Mouse (Mus musculus): ENCODE measurements around the gene Tns4. TPM values are rescaled to one million over a fixed set of nuclear protein-coding genes. Genes with fewer than 3 reads are reported as not detected.

The Tns4 gene
- polyA plus RNA-seq, 1 experiment, result 0.11 TPM

GRCm38 (mm10) chr11:99067591-99067990, 21.5 kb downstream of the Tns4 start:
- Histone ChIP-seq H3K4me2 (ENCODE audit: low read depth) (no peak overlapping the region), H3ac (ENCODE audit: control insufficient read depth, insufficient read length) (no peak overlapping the region), H3K79me2 (ENCODE audit: control insufficient read depth, insufficient read depth) (no peaks in the 10 kb centered on the region), H3K36me3 (ENCODE audit: control insufficient read depth, insufficient read depth) (no peaks in the 10 kb centered on the region), H3K27me3 (ENCODE audit: control insufficient read depth, insufficient read depth, insufficient read length) (no peaks in the 10 kb centered on the region), H3K4me3 (no peak overlapping the region)
- TF ChIP-seq MYOG (IDR thresholded peaks at IDR 0.05; ENCODE audit: control insufficient read depth in 1 of 3, insufficient read depth in 1 of 3, insufficient read length in 2 of 3, low read depth in 2 of 3) (peak in 1 of 3 experiments; percentile 44), MYOD1 (IDR thresholded peaks at IDR 0.05; ENCODE audit: control insufficient read depth in 1 of 3, insufficient read length in 2 of 3, low read depth in 2 of 3) (peak in 1 of 3 experiments; percentile 28), POLR2AphosphoS2 (IDR thresholded peaks at IDR 0.05; ENCODE audit: insufficient read length, low read depth) (no peak), MAX (IDR thresholded peaks at IDR 0.05; ENCODE audit: low read depth) (no peak), USF1 (IDR thresholded peaks at IDR 0.05; ENCODE audit: low read depth) (no peak), TCF3 (IDR thresholded peaks at IDR 0.05; ENCODE audit: insufficient read length, low read depth) (no peak), TCF12 (IDR thresholded peaks at IDR 0.05; ENCODE audit: insufficient read depth, poor library complexity, severe bottlenecking) (no peak)

GRCm38 (mm10) chr11:99065979-99066378, 23.1 kb downstream of the Tns4 start:
- no peak for TF ChIP-seq E2F4 (IDR thresholded peaks at IDR 0.05; ENCODE audit: insufficient read depth)
- TF ChIP-seq POLR2A (IDR thresholded peaks at IDR 0.05; ENCODE audit: insufficient read length, low read depth), result no peak
- TF ChIP-seq TCF3 (IDR thresholded peaks at IDR 0.05; ENCODE audit: insufficient read length, low read depth), result no peak
- peak in 1 of 3 experiments; percentile 65 for TF ChIP-seq MYOG (IDR thresholded peaks at IDR 0.05; ENCODE audit: control insufficient read depth in 1 of 3, insufficient read depth in 1 of 3, insufficient read length in 2 of 3, low read depth in 2 of 3)
- no peak for TF ChIP-seq REST (IDR thresholded peaks at IDR 0.05; ENCODE audit: insufficient read depth, insufficient read length)
- TF ChIP-seq MAX (IDR thresholded peaks at IDR 0.05; ENCODE audit: low read depth), result peak; percentile 48
- TF ChIP-seq TCF12 (IDR thresholded peaks at IDR 0.05; ENCODE audit: insufficient read depth, poor library complexity, severe bottlenecking), result no peak
- 0 out of 2 replicates have a peak, but pooled peaks have one; percentile 22 for TF ChIP-seq CEBPB (IDR thresholded peaks at IDR 0.05; ENCODE audit: insufficient read depth, poor library complexity, severe bottlenecking)
- no peak for TF ChIP-seq POLR2AphosphoS2 (IDR thresholded peaks at IDR 0.05; ENCODE audit: insufficient read length, low read depth)
- no peak for TF ChIP-seq USF1 (IDR thresholded peaks at IDR 0.05; ENCODE audit: low read depth)
- no peak for TF ChIP-seq MYOD1 (IDR thresholded peaks at IDR 0.05; ENCODE audit: control insufficient read depth in 1 of 3, insufficient read length in 2 of 3, low read depth in 2 of 3)
- no peak for TF ChIP-seq SRF (IDR thresholded peaks at IDR 0.05; ENCODE audit: control insufficient read depth, insufficient read length, low read depth)

GRCm38 (mm10) chr11:99065353-99065752, 23.8 kb downstream of the Tns4 start:
- no peaks in the 10 kb centered on the region for H3K36me3 ChIP-seq (ENCODE audit: control insufficient read depth, insufficient read depth)
- no peaks in the 10 kb centered on the region for H3K79me2 ChIP-seq (ENCODE audit: control insufficient read depth, insufficient read depth)
- H3ac ChIP-seq (ENCODE audit: control insufficient read depth, insufficient read length), result no peak overlapping the region
- TF ChIP-seq MYOD1 (IDR thresholded peaks at IDR 0.05; ENCODE audit: control insufficient read depth in 1 of 3, insufficient read length in 2 of 3, low read depth in 2 of 3), result no peak
- TF ChIP-seq POLR2AphosphoS2 (IDR thresholded peaks at IDR 0.05; ENCODE audit: insufficient read length, low read depth), result no peak
- TF ChIP-seq TCF3 (IDR thresholded peaks at IDR 0.05; ENCODE audit: insufficient read length, low read depth), result no peak
- TF ChIP-seq REST (IDR thresholded peaks at IDR 0.05; ENCODE audit: insufficient read depth, insufficient read length), result no peak
- no peak for TF ChIP-seq USF1 (IDR thresholded peaks at IDR 0.05; ENCODE audit: low read depth)
- no peak for TF ChIP-seq POLR2A (IDR thresholded peaks at IDR 0.05; ENCODE audit: insufficient read length, low read depth)
- no peak for TF ChIP-seq E2F4 (IDR thresholded peaks at IDR 0.05; ENCODE audit: insufficient read depth)
- no peak for TF ChIP-seq CEBPB (IDR thresholded peaks at IDR 0.05; ENCODE audit: insufficient read depth, poor library complexity, severe bottlenecking)
- no peak for TF ChIP-seq MAX (IDR thresholded peaks at IDR 0.05; ENCODE audit: low read depth)
- no peak for TF ChIP-seq MYOG (IDR thresholded peaks at IDR 0.05; ENCODE audit: control insufficient read depth in 1 of 3, insufficient read depth in 1 of 3, insufficient read length in 2 of 3, low read depth in 2 of 3)
- TF ChIP-seq SRF (IDR thresholded peaks at IDR 0.05; ENCODE audit: control insufficient read depth, insufficient read length, low read depth), result no peak
- no peaks in the 10 kb centered on the region for H3K27me3 ChIP-seq (ENCODE audit: control insufficient read depth, insufficient read depth, insufficient read length)
- H3K4me3 ChIP-seq, result no peak overlapping the region
- H3K4me2 ChIP-seq (ENCODE audit: low read depth), result peak overlapping the region; percentile 46

More at GRCm38 (mm10) chr11:99065979-99066378, 23.1 kb downstream of the Tns4 start:
- H3K36me3 ChIP-seq (ENCODE audit: control insufficient read depth, insufficient read depth), result no peaks in the 10 kb centered on the region
- H3ac ChIP-seq (ENCODE audit: control insufficient read depth, insufficient read length), result no peak overlapping the region
- no peaks in the 10 kb centered on the region for H3K79me2 ChIP-seq (ENCODE audit: control insufficient read depth, insufficient read depth)
- peak overlapping the region; percentile 46 for H3K4me2 ChIP-seq (ENCODE audit: low read depth)
- H3K27me3 ChIP-seq (ENCODE audit: control insufficient read depth, insufficient read depth, insufficient read length), result no peaks in the 10 kb centered on the region
- H3K4me3 ChIP-seq, result no peak overlapping the region

GRCm38 (mm10) chr11:99063406-99064131, 25.5 kb downstream of the Tns4 start:
- H3K4me2 ChIP-seq (ENCODE audit: low read depth), result no peak overlapping the region
- H3K36me3 ChIP-seq (ENCODE audit: control insufficient read depth, insufficient read depth), result no peaks in the 10 kb centered on the region
- no peak overlapping the region for H3ac ChIP-seq (ENCODE audit: control insufficient read depth, insufficient read length)
- no peaks in the 10 kb centered on the region for H3K79me2 ChIP-seq (ENCODE audit: control insufficient read depth, insufficient read depth)
- TF ChIP-seq TCF3 (IDR thresholded peaks at IDR 0.05; ENCODE audit: insufficient read length, low read depth) (no peak), CEBPB (IDR thresholded peaks at IDR 0.05; ENCODE audit: insufficient read depth, poor library complexity, severe bottlenecking) (no peak), MYOG (IDR thresholded peaks at IDR 0.05; ENCODE audit: control insufficient read depth in 1 of 3, insufficient read depth in 1 of 3, insufficient read length in 2 of 3, low read depth in 2 of 3) (no peak)
- H3K27me3 ChIP-seq (ENCODE audit: control insufficient read depth, insufficient read depth, insufficient read length), result no peaks in the 10 kb centered on the region
- no peak overlapping the region for H3K4me3 ChIP-seq

GRCm38 (mm10) chr11:99062661-99063060, 26.4 kb downstream of the Tns4 start:
- H3ac ChIP-seq (ENCODE audit: control insufficient read depth, insufficient read length), result no peak overlapping the region
- H3K27me3 ChIP-seq (ENCODE audit: control insufficient read depth, insufficient read depth, insufficient read length), result no peaks in the 10 kb centered on the region
- no peaks in the 10 kb centered on the region for H3K36me3 ChIP-seq (ENCODE audit: control insufficient read depth, insufficient read depth)
- TF ChIP-seq MAX (IDR thresholded peaks at IDR 0.05; ENCODE audit: low read depth) (no peak), USF1 (IDR thresholded peaks at IDR 0.05; ENCODE audit: low read depth) (no peak), SRF (IDR thresholded peaks at IDR 0.05; ENCODE audit: control insufficient read depth, insufficient read length, low read depth) (no peak), MYOD1 (IDR thresholded peaks at IDR 0.05; ENCODE audit: control insufficient read depth in 1 of 3, insufficient read length in 2 of 3, low read depth in 2 of 3) (no peak), POLR2A (IDR thresholded peaks at IDR 0.05; ENCODE audit: insufficient read length, low read depth) (no peak), CEBPB (IDR thresholded peaks at IDR 0.05; ENCODE audit: insufficient read depth, poor library complexity, severe bottlenecking) (no peak), TCF12 (IDR thresholded peaks at IDR 0.05; ENCODE audit: insufficient read depth, poor library complexity, severe bottlenecking) (no peak), REST (IDR thresholded peaks at IDR 0.05; ENCODE audit: insufficient read depth, insufficient read length) (no peak), POLR2AphosphoS2 (IDR thresholded peaks at IDR 0.05; ENCODE audit: insufficient read length, low read depth) (no peak), E2F4 (IDR thresholded peaks at IDR 0.05; ENCODE audit: insufficient read depth) (no peak), MYOG (IDR thresholded peaks at IDR 0.05; ENCODE audit: control insufficient read depth in 1 of 3, insufficient read depth in 1 of 3, insufficient read length in 2 of 3, low read depth in 2 of 3) (no peak), TCF3 (IDR thresholded peaks at IDR 0.05; ENCODE audit: insufficient read length, low read depth) (no peak)
- H3K4me2 ChIP-seq (ENCODE audit: low read depth), result no peak overlapping the region
- no peaks in the 10 kb centered on the region for H3K79me2 ChIP-seq (ENCODE audit: control insufficient read depth, insufficient read depth)
- no peak overlapping the region for H3K4me3 ChIP-seq
